Mouse (Mus musculus) monocyte, adult 2 months (primary cell): Measurements from ENCODE around the gene Gm7030.
"Not testable (repeated sequence)": the region's sequence is repeated elsewhere in the genome, so short reads cannot be mapped to it uniquely, and the experiment has no call there.

Experiments
- DNase-seq, 2 experiments: peaks; one replicate each; pipeline ENCODE4 v3.0.0; 2022; ENCODE audit warnings: low spot score in 2 of 2, low read depth in 1 of 2

The Gm7030 gene

DNA sequence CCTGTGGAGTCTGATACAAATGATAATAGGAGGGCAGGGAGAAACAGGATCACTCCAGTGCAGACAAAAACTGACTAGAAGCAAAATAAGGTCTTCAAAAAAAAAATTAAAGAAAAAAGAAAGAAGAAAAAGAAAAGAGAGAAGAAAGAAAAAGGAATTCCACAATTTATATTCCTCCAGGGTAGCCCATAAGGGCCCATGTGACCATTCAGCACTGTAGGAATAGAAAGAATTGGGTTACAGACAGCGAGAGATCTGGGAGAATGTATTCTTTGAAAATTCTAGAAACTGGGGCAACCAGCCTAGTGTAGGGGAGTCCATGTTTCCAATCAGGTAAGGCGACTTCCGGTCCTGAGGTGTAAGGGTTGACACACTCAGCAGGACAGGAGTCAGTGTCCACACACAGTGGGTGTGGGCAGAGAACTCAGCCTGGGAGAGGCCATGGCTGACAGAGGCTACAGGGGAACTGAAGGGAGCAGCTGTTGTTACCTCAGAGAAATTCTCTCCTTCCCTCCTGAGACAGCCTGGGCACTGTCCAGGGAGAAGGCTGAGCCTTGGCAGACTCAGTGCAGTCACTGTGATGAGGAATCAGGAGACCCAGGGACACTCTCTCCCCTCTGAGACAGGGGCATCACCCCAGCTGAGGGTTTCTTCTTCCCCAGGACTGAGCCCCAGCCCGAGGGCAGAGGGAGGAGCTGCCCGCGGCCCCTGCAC lies 46.5 kb downstream of the Gm7030 start:
- DNase-seq = not testable (repeated sequence)

DNA sequence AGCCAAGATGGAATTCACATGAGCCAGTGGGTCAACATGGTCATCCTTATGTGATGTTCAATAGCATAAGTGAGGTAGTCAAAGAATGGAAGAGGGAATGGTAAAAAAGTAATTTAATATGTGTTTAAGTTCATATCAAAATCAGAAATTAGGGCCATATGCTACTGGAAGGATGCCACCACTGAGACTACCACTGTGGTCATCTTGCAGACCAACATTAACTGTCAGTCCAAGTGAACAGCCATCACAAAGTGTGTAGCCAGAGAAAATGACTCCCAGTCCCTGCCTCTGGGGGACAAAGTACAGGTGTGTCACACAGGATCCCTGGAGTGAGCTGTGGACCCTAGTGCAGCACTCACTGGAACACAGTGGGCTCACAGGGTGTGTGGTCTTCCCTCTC lies 47.3 kb downstream of the Gm7030 start:
- not testable (repeated sequence) for DNase-seq

DNA sequence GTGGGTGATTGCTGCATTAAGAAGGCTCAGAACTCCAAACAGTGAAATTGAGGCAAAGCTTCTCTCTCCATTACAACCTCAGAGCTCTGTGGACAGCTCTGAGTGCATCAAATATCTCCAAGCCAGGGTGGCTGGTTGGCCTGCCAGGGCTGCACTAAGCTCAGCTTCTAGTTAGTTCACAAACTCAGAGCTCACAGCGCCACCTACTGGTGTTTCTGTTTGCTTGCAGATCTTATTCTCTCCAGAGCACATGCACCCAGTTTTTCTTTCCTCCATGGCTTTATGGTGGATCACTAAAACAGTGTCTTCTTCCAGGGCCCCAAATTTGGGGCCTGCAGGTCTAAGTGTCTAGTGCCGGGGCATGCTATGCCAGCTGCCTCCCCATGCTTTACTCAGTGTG lies 68.4 kb downstream of the Gm7030 start:
- DNase-seq = peak; percentile 55 to 75
